Mouse (Mus musculus) kidney, postnatal 10 days (tissue): ENCODE results near the gene Slamf6.

Experiments used
- DNase-seq: peaks from one replicate; pipeline ENCODE4 v3.0.0; 2021; ENCODE audit warnings: mixed read lengths

Slamf6 gene

GRCm38 (mm10) chr1:171996701-171997100 lies 79.4 kb downstream of the Slamf6 start:
- no peak for DNase-seq

- no peak for DNase-seq
These were observed 81.7 kb downstream of the Slamf6 start for GRCm38 (mm10) chr1:171998820-171999597.

DNA sequence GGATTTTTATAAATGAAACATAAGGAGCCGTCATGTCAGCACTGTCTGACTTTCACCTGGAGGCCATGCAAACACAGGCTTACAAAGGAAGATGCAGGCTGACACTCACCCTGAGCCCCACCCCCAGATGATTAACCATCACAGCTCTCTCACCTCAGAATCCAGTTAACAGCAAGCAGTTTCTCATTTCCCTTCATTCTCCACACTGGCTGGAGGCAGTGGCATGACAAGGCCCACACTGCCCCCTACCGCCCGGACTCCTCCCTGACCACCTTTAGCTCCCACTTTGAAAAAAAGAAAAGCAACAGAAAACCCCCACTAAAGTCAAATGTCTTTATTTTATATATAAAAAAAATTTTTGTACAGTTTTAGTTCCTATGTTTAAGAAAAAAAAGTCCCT lies 83.3 kb downstream of the Slamf6 start:
- DNase-seq, result peak; percentile 71

GRCm38 (mm10) chr1:172001665-172002064 lies 84.3 kb downstream of the Slamf6 start:
- no peak for DNase-seq
